Mouse (Mus musculus): ENCODE measurements around the gene Gpr158. TPM values are rescaled to one million over a fixed set of nuclear protein-coding genes. Genes with fewer than 3 reads are reported as not detected.
"Not testable (repeated sequence)": the region's sequence is repeated elsewhere in the genome, so short reads cannot be mapped to it uniquely, and the experiment has no call there.

The Gpr158 gene
- not detected in 2 replicates for total RNA-seq (2015)
- total RNA-seq (2017) = not detected in 2 replicates

- no peak for ATAC-seq (ENCODE audit: poor library complexity, severe bottlenecking)
Observed at GRCm38 (mm10) chr2:21367345-21368111, at the start of gene Gpr158. Gpr158 (plus strand) TSS chr2:21367542.

GRCm38 (mm10) chr2:21343821-21344220 is 23.5 kb upstream of the Gpr158 start:
- no peak for ATAC-seq (ENCODE audit: poor library complexity, severe bottlenecking)

GRCm38 (mm10) chr2:21368351-21369170 is 1.2 kb downstream of the Gpr158 start:
- no peak for ATAC-seq (ENCODE audit: poor library complexity, severe bottlenecking)

- ATAC-seq (ENCODE audit: poor library complexity, severe bottlenecking) = no peak
Observed at GRCm38 (mm10) chr2:21369171-21369485, 1.8 kb downstream of the Gpr158 start.

- ATAC-seq (ENCODE audit: poor library complexity, severe bottlenecking) = no peak
Observed at GRCm38 (mm10) chr2:21369556-21369955, 2.2 kb downstream of the Gpr158 start.

GRCm38 (mm10) chr2:21379516-21379915 is 12.2 kb downstream of the Gpr158 start:
- ATAC-seq (ENCODE audit: poor library complexity, severe bottlenecking) = no peak

GRCm38 (mm10) chr2:21392727-21393126 is 25.4 kb downstream of the Gpr158 start:
- ATAC-seq (ENCODE audit: poor library complexity, severe bottlenecking) = no peak

- ATAC-seq (ENCODE audit: poor library complexity, severe bottlenecking) = no peak
Observed at GRCm38 (mm10) chr2:21397347-21397746, 30.0 kb downstream of the Gpr158 start.

DNA sequence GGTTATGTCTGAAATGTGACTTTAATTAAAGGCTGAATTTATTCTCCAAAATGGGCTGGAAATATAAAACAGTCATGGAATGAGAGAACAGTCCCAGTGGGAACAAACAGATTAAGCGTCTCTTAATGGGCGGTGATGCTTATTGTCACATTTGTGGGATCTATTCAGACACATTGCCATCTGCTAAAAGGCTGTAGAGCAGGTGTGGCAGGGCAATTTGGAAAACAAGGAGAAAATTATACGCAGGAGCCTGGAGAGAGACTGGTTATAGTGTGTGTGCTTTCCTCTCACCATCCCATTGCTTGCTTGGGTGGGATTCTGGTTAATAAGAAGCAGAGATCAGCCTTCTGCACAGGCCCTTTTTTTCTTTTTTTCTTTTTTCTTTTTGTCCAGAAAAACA is 32.3 kb downstream of the Gpr158 start:
- no peak for ATAC-seq (ENCODE audit: poor library complexity, severe bottlenecking)

DNA sequence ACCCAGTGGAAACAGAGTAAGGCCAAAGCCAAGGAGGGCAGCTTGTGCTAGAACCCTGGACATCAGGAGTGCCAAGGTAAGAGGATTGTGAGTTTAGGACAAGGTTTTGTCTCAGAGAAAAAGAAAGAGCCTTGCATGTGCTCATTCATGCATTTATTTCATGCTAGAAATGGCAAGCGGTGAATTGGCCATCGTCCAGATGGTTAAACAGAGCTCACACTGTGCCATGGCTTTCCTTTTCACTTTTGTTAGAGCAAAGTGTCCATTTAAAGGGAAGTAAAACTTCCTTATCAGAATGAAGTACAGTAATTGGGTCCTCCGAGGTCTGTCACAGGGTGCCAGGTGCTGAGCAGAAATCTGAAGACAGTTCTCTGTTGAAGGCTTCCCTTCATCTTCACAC is 38.3 kb downstream of the Gpr158 start:
- no peak for ATAC-seq (ENCODE audit: poor library complexity, severe bottlenecking)

GRCm38 (mm10) chr2:21407443-21407985 is 40.2 kb downstream of the Gpr158 start:
- no peak for ATAC-seq (ENCODE audit: poor library complexity, severe bottlenecking)

DNA sequence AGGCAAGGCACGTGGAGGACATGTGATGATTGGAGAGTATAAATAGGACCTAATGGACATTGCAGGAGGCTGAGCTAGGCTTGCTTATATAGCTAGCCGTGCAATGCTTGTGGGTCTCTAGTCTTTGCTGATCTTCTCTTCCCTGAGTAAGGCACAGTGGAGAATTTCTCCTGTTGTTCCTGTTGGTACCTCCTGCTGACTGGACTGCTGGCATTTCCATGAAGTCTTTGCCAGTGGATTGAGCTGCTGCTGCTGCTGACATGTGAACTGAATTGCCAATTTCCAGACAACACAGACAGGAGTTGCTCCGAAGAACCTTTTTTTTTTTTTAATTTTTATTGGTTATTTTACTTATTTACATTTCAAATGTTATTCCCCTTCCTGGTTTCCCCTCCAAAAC is 41.5 kb downstream of the Gpr158 start:
- ATAC-seq (ENCODE audit: poor library complexity, severe bottlenecking) = no peak

DNA sequence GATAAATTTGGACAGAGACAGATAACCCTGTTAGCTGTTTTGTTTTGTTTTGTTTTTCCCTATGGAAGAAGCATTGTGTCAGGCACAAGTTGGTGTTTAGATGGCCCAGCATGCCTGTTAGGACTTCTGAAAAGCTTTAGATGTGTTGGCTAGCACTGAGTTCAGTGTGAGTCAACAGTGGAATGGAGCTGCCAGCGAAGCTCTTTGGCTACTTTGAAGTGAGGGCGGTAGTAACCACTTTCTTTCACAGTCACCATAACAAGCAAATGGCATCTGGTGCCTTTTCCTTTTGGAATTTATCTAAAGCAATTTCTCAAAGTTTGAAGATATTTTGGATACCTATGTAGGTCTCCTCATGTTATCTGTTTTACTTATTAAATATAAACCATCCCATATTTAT is 62.9 kb downstream of the Gpr158 start:
- ATAC-seq (ENCODE audit: poor library complexity, severe bottlenecking) = no peak

GRCm38 (mm10) chr2:21431182-21431581 is 63.8 kb downstream of the Gpr158 start:
- no peak for ATAC-seq (ENCODE audit: poor library complexity, severe bottlenecking)

- ATAC-seq (ENCODE audit: poor library complexity, severe bottlenecking) = no peak
Observed at GRCm38 (mm10) chr2:21439626-21440025, 72.3 kb downstream of the Gpr158 start.

DNA sequence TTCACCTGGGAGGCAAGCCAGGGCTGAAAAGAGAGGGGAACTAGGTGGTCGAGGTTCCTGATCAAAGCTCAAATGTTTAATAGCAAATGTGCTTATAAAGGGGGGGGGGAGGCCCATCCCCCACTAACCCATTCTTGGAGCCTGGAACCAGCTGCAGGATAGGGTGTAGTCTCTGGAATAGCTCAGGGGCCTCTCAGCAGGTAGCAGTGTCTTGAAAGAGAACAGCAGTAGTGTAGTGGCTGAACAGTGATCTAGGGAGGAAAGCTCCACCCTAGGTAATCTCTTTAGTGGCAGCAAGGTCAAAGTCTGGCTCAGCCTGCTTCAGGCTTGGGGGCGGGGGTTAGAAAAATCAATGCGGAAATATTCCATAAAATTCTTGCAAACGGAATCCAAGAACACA is 93.3 kb downstream of the Gpr158 start:
- not testable (repeated sequence) for ATAC-seq (ENCODE audit: poor library complexity, severe bottlenecking)

- no peak for ATAC-seq (ENCODE audit: poor library complexity, severe bottlenecking)
Observed at GRCm38 (mm10) chr2:21474957-21475356, 107.6 kb downstream of the Gpr158 start.

DNA sequence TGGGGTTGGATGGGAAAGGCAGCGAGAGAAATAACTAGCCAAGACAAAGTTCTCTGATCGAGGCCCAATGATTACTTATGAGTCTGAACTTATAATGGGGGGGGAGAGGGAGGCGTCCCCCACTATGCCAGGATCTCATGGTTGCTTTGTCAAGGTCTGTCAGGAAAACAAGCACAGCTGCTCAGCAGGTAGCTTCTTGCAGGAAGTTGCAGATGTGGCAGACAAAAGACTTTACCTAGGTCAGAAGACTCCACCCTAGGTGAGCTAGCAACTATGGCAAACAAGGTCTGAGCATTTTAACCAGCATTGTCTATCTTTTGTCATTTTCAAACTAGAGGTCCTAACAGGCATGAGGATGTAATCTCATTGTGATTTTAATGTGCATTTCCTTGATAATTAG is 129.5 kb downstream of the Gpr158 start:
- no peak for ATAC-seq (ENCODE audit: poor library complexity, severe bottlenecking)

- no peak for ATAC-seq (ENCODE audit: poor library complexity, severe bottlenecking)
Observed at GRCm38 (mm10) chr2:21497965-21498364, 130.6 kb downstream of the Gpr158 start.

DNA sequence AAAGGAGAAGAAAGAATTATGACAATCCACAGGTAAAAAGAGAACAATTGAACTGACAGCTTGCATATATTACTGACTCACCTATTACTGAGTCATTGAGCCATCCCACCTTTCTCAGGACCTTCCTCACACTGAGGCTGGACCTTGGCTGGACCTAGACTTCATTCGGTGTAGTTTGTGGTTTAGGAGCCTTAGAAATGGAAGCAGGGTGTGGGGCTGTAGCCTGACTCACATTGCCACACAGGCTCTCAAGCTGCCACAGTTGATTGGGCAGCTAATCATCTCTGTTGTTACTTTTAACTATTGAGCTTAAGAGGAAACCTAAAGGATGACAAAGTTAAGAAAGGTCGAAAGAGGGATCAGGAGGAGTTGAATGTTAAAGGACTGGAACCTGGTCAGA is 132.1 kb downstream of the Gpr158 start:
- no peak for ATAC-seq (ENCODE audit: poor library complexity, severe bottlenecking)

- ATAC-seq (ENCODE audit: poor library complexity, severe bottlenecking) = no peak
Observed at GRCm38 (mm10) chr2:21507449-21507848, 140.1 kb downstream of the Gpr158 start.

- no peak for ATAC-seq (ENCODE audit: poor library complexity, severe bottlenecking)
Observed at GRCm38 (mm10) chr2:21530750-21531149, 163.4 kb downstream of the Gpr158 start.
